Mouse (Mus musculus): Measurements from ENCODE around the gene Exosc9. TPM values are rescaled to one million over a fixed set of nuclear protein-coding genes. Genes with fewer than 3 reads are reported as not detected.

Gene Exosc9
- total and polyA plus RNA-seq, 3 experiments = 8.2 to 16.4 (median 15.6) TPM

GRCm38 (mm10) chr3:36605894-36606783 is 53.7 kb downstream of the Exosc9 start:
- H3K27ac ChIP-seq = no peak overlapping the region

GRCm38 (mm10) chr3:36612687-36613086 is 60.3 kb downstream of the Exosc9 start:
- H3K4me3 ChIP-seq = peak overlapping the region; percentile 66
- peak overlapping the region; percentile 62 for H3K27ac ChIP-seq
- H3K36me3 ChIP-seq (ENCODE audit: control insufficient read depth, insufficient read depth, low read length) = no peaks in the 10 kb centered on the region
- H3K79me2 ChIP-seq (replicated peaks; ENCODE audit: control insufficient read depth, insufficient read depth, low read length) = no peaks in the 10 kb centered on the region
- no peak for DNase-seq
- intact Hi-C loops (cut with DNase I) = no loop called here
- TF ChIP-seq POLR2A (IDR thresholded peaks at IDR 0.05; ENCODE audit: insufficient read depth, low read depth, low read length) (no peak), EP300 (IDR thresholded peaks at IDR 0.05; ENCODE audit: insufficient read depth, low read depth, low read length) (no peak), CTCF (IDR thresholded peaks at IDR 0.05) (no peak)
- 9% methylated on average over 6 of the region's 6 CpGs for WGBS
- H3K27me3 ChIP-seq (ENCODE audit: control insufficient read depth, insufficient read depth, low read length) = no peaks in the 10 kb centered on the region
- peak overlapping the region; percentile 79 for H3K9ac ChIP-seq (ENCODE audit: low read depth, low read length)
- peaks cover 3% of the 10 kb centered on the region for H3K4me1 ChIP-seq (ENCODE audit: control insufficient read depth, insufficient read depth, low read length)

More at GRCm38 (mm10) chr3:36605894-36606783, 53.7 kb downstream of the Exosc9 start:
- intact Hi-C loops (cut with DNase I) = no loop called here
- no peak overlapping the region for H3K9ac ChIP-seq (ENCODE audit: low read depth, low read length)
- H3K27me3 ChIP-seq (ENCODE audit: control insufficient read depth, insufficient read depth, low read length) = no peaks in the 10 kb centered on the region
- TF ChIP-seq EP300 (IDR thresholded peaks at IDR 0.05; ENCODE audit: insufficient read depth, low read depth, low read length) (no peak), CTCF (IDR thresholded peaks at IDR 0.05) (no peak), POLR2A (IDR thresholded peaks at IDR 0.05; ENCODE audit: insufficient read depth, low read depth, low read length) (no peak)
- no peaks in the 10 kb centered on the region for H3K4me1 ChIP-seq (ENCODE audit: control insufficient read depth, insufficient read depth, low read length)
- no peaks in the 10 kb centered on the region for H3K79me2 ChIP-seq (replicated peaks; ENCODE audit: control insufficient read depth, insufficient read depth, low read length)
- 77% methylated on average over 7 of the region's 7 CpGs for WGBS
- no peak for DNase-seq
- H3K36me3 ChIP-seq (ENCODE audit: control insufficient read depth, insufficient read depth, low read length) = no peaks in the 10 kb centered on the region
- H3K4me3 ChIP-seq = no peak overlapping the region

GRCm38 (mm10) chr3:36613202-36613907 is 60.9 kb downstream of the Exosc9 start, which contains the start of gene Bbs7:
TSS of gene Bbs7 (minus strand) at chr3:36613477.
- WGBS = 4% methylated on average over 37 of the region's 38 CpGs
- peak within 1 kb of the TSS; percentile 66 for H3K4me3 ChIP-seq
- H3K27ac ChIP-seq = peak within 1 kb of the TSS; percentile 62
- no peaks in the 10 kb centered on the region for H3K27me3 ChIP-seq (ENCODE audit: control insufficient read depth, insufficient read depth, low read length)
- intact Hi-C loops (cut with DNase I) = no loop called here
- peak within 1 kb of the TSS; percentile 79 for H3K9ac ChIP-seq (ENCODE audit: low read depth, low read length)
- DNase-seq = peak; percentile 90 to 93
- TF ChIP-seq EP300 (IDR thresholded peaks at IDR 0.05; ENCODE audit: insufficient read depth, low read depth, low read length) (no peak), POLR2A (IDR thresholded peaks at IDR 0.05; ENCODE audit: insufficient read depth, low read depth, low read length) (peak; percentile 60; the same call in 1 of the 2 replicates), CTCF (IDR thresholded peaks at IDR 0.05) (no peak)
- no peaks in the 10 kb centered on the region for H3K36me3 ChIP-seq (ENCODE audit: control insufficient read depth, insufficient read depth, low read length)
- H3K4me1 ChIP-seq (ENCODE audit: control insufficient read depth, insufficient read depth, low read length) = peaks cover 3% of the 10 kb centered on the region
- no peaks in the 10 kb centered on the region for H3K79me2 ChIP-seq (replicated peaks; ENCODE audit: control insufficient read depth, insufficient read depth, low read length)

GRCm38 (mm10) chr3:36613908-36614255 is 61.5 kb downstream of the Exosc9 start:
- intact Hi-C loops (cut with DNase I) = no loop called here
- H3K9ac ChIP-seq (ENCODE audit: low read depth, low read length) = no peak overlapping the region
- no peak for TF ChIP-seq CTCF (IDR thresholded peaks at IDR 0.05)
- H3K27ac ChIP-seq = no peak overlapping the region
- no peak overlapping the region for H3K4me3 ChIP-seq
- H3K79me2 ChIP-seq (replicated peaks; ENCODE audit: control insufficient read depth, insufficient read depth, low read length) = no peaks in the 10 kb centered on the region
- 52% methylated on average over 5 of the region's 5 CpGs for WGBS
- H3K4me1 ChIP-seq (ENCODE audit: control insufficient read depth, insufficient read depth, low read length) = peaks cover 3% of the 10 kb centered on the region
- H3K36me3 ChIP-seq (ENCODE audit: control insufficient read depth, insufficient read depth, low read length) = no peaks in the 10 kb centered on the region
- no peak for DNase-seq
- H3K27me3 ChIP-seq (ENCODE audit: control insufficient read depth, insufficient read depth, low read length) = no peaks in the 10 kb centered on the region

Other genes with a start within 250 kb of the Exosc9 start
- gene Anxa5, start 76.7 kb upstream of the Exosc9 start, total RNA-seq (2021) = 100 to 1,000 TPM; 119 to 131 TPM
- gene Anxa5, start 76.7 kb upstream of the Exosc9 start, polyA plus RNA-seq (2012; rRNA removed) = 202 and 223 TPM in 2 replicates
- not detected for gene 1810062G17Rik, start 76.7 kb upstream of the Exosc9 start, total RNA-seq (2021)
- gene 1810062G17Rik, start 76.7 kb upstream of the Exosc9 start, polyA plus RNA-seq (2012; rRNA removed) = 0.70 and 0.96 TPM in 2 replicates
- gene Gm11549, start 30.8 kb upstream of the Exosc9 start, total RNA-seq (2021) = not detected
- gene Gm11549, start 30.8 kb upstream of the Exosc9 start, polyA plus RNA-seq (2012; rRNA removed) = not detected in 2 replicates
- gene Ccna2, start 19.5 kb downstream of the Exosc9 start, total RNA-seq (2021) = under 1 TPM; 0.63 to 0.66 TPM
- 0.74 and 1.1 TPM in 2 replicates for gene Ccna2, start 19.5 kb downstream of the Exosc9 start, polyA plus RNA-seq (2012; rRNA removed)
- 1 to 10 TPM; 4.9 to 6.8 TPM for gene Bbs7, start 60.9 kb downstream of the Exosc9 start, total RNA-seq (2021)
- gene Bbs7, start 60.9 kb downstream of the Exosc9 start, polyA plus RNA-seq (2012; rRNA removed) = 1.6 and 3.9 TPM in 2 replicates
- gene Trpc3, start 137.6 kb downstream of the Exosc9 start, total RNA-seq (2021) = 1 to 10 TPM; 5.9 to 7.5 TPM
- 5.1 and 9.7 TPM in 2 replicates for gene Trpc3, start 137.6 kb downstream of the Exosc9 start, polyA plus RNA-seq (2012; rRNA removed)